Mouse (Mus musculus) intestine, embryonic 16.5 days (tissue): ENCODE measurements around the gene Gm20388. TPM values are rescaled to one million over a fixed set of nuclear protein-coding genes. Genes with fewer than 3 reads are reported as not detected.

Experiments
- ATAC-seq: fragments of 200-750 bp; cut with Nextera tagmentation; 2 replicates; pipeline ENCODE4 v1.8.0; 2017; ENCODE audit warnings: moderate TSS enrichment, moderate library complexity
- H3K27ac ChIP-seq: fragments of 300-500 bp; sonication (generic); 2 replicates; pipeline ENCODE4 v1.5.1; 2014; ENCODE audit warnings: mild to moderate bottlenecking, low read length
- H3K27me3 ChIP-seq: fragments of 300-500 bp; sonication (generic); replicated peaks from 2 replicates; pipeline ENCODE4 v1.6.1; 2014; ENCODE audit warnings: low read length, control low read depth, mixed read lengths; ENCODE audit not compliant: control insufficient read depth, insufficient read depth
- H3K36me3 ChIP-seq: fragments of 300-500 bp; sonication (generic); 2 replicates; pipeline ENCODE4 v1.6.1; 2014; ENCODE audit warnings: low read length, control low read depth; ENCODE audit not compliant: control insufficient read depth, insufficient read depth
- H3K4me1 ChIP-seq: fragments of 300-500 bp; sonication (generic); 2 replicates; pipeline ENCODE4 v1.6.1; 2014; ENCODE audit warnings: low read length, control low read depth, mixed read lengths; ENCODE audit not compliant: control insufficient read depth, insufficient read depth
- H3K4me2 ChIP-seq: fragments of 300-500 bp; sonication (generic); 2 replicates; pipeline ENCODE4 v1.6.1; 2014; ENCODE audit warnings: low read depth, low read length, control low read depth
- H3K4me3 ChIP-seq: fragments of 300-500 bp; sonication (generic); 2 replicates; pipeline ENCODE4 v1.5.1; 2014; ENCODE audit warnings: mild to moderate bottlenecking, low read length
- H3K9ac ChIP-seq: fragments of 300-500 bp; sonication (generic); 2 replicates; pipeline ENCODE4 v1.6.1; 2014; ENCODE audit warnings: low read depth, low read length
- H3K9me3 ChIP-seq: fragments of 300-500 bp; sonication (generic); 2 replicates; pipeline ENCODE4 v1.6.1; 2016; ENCODE audit warnings: low read length, control low read depth; ENCODE audit not compliant: control insufficient read depth
- WGBS: fragments of 180-500 bp; shearing (Covaris S2); extraction: QIAGEN DNeasy Blood & Tissue Kit; methylation state at CpG from one replicate; pipeline ENCODE4 v1.1.7; 2014; 5-methylcytosine and 5-hydroxymethylcytosine counted together
- polyA plus RNA-seq: library from polyadenylated mRNA; unstranded; fragments of >200 nt; fragmentation: Nextera tagmentation; extraction: Ambion mirVana; gene quantifications from 2 replicates; pipeline ENCODE4 v1.2.1, GENCODE M21; 2015

Gm20388 gene
- polyA plus RNA-seq, 1 experiment from 2014 or later = 5.8 TPM

GRCm38 (mm10) chr8:122546066-122546755 is 2635.6 kb downstream of the Gm20388 start:
- H3K9me3 ChIP-seq = no peaks in the 10 kb centered on the region
- no peak overlapping the region for H3K4me3 ChIP-seq
- peaks cover 39% of the 10 kb centered on the region for H3K4me1 ChIP-seq
- H3K27ac ChIP-seq = no peak overlapping the region; the same call in 1 of the 2 replicates
- ATAC-seq = peak; percentile 52
- 77% methylated on average over 6 of the region's 7 CpGs for WGBS
- no peak overlapping the region for H3K4me2 ChIP-seq
- H3K36me3 ChIP-seq = no peaks in the 10 kb centered on the region
- peak overlapping the region; percentile 62 for H3K9ac ChIP-seq
- H3K27me3 ChIP-seq = no peaks in the 10 kb centered on the region

GRCm38 (mm10) chr8:122546811-122547453 is 2636.3 kb downstream of the Gm20388 start:
- ATAC-seq = no peak
- H3K36me3 ChIP-seq = no peaks in the 10 kb centered on the region
- H3K4me3 ChIP-seq = peak overlapping the region; percentile 4; the same call in 1 of the 2 replicates
- 49% methylated on average over 24 of the region's 24 CpGs for WGBS
- H3K27ac ChIP-seq = peak overlapping the region; percentile 57
- H3K4me2 ChIP-seq = peak overlapping the region; percentile 30
- peak overlapping the region; percentile 62 for H3K9ac ChIP-seq
- H3K9me3 ChIP-seq = no peaks in the 10 kb centered on the region
- H3K27me3 ChIP-seq = no peaks in the 10 kb centered on the region
- peaks cover 39% of the 10 kb centered on the region for H3K4me1 ChIP-seq

- H3K4me2 ChIP-seq = no peak overlapping the region
- no peaks in the 10 kb centered on the region for H3K27me3 ChIP-seq
- ATAC-seq = no peak
- peaks cover 39% of the 10 kb centered on the region for H3K4me1 ChIP-seq
- no peaks in the 10 kb centered on the region for H3K9me3 ChIP-seq
- 26% methylated on average over 5 of the region's 5 CpGs for WGBS
- H3K9ac ChIP-seq = peak overlapping the region; percentile 20; the same call in 1 of the 2 replicates
- no peaks in the 10 kb centered on the region for H3K36me3 ChIP-seq
- H3K27ac ChIP-seq = peak overlapping the region; percentile 57
- no peak overlapping the region for H3K4me3 ChIP-seq
Observed at GRCm38 (mm10) chr8:122547815-122548214, 2637.2 kb downstream of the Gm20388 start.

GRCm38 (mm10) chr8:122548331-122548730 is 2637.7 kb downstream of the Gm20388 start:
- H3K9ac ChIP-seq = peak overlapping the region; percentile 20; the same call in 1 of the 2 replicates
- H3K4me3 ChIP-seq = no peak overlapping the region
- no peaks in the 10 kb centered on the region for H3K27me3 ChIP-seq
- ATAC-seq = no peak
- no peak overlapping the region for H3K4me2 ChIP-seq
- WGBS = 58% methylated on average over 13 of the region's 13 CpGs
- H3K27ac ChIP-seq = peak overlapping the region; percentile 57; the same call in 1 of the 2 replicates
- H3K4me1 ChIP-seq = peaks cover 39% of the 10 kb centered on the region
- no peaks in the 10 kb centered on the region for H3K9me3 ChIP-seq
- H3K36me3 ChIP-seq = no peaks in the 10 kb centered on the region

- H3K27ac ChIP-seq = no peak overlapping the region
- H3K4me2 ChIP-seq = peak overlapping the region; percentile 83; the same call in 1 of the 2 replicates
- 70% methylated on average over 3 of the region's 3 CpGs for WGBS
- no peaks in the 10 kb centered on the region for H3K9me3 ChIP-seq
- no peaks in the 10 kb centered on the region for H3K36me3 ChIP-seq
- H3K9ac ChIP-seq = 0 out of 2 replicates have a peak overlapping the region, but pooled peaks have one; percentile 85
- H3K4me1 ChIP-seq = peaks cover 39% of the 10 kb centered on the region
- ATAC-seq = no peak
- H3K4me3 ChIP-seq = 0 out of 2 replicates have a peak overlapping the region, but pooled peaks have one; percentile 1
- H3K27me3 ChIP-seq = no peaks in the 10 kb centered on the region
Observed at GRCm38 (mm10) chr8:122548891-122549439, 2638.3 kb downstream of the Gm20388 start.

GRCm38 (mm10) chr8:122550234-122550994 is 2639.8 kb downstream of the Gm20388 start:
- H3K36me3 ChIP-seq = no peaks in the 10 kb centered on the region
- peak overlapping the region; percentile 83 for H3K4me2 ChIP-seq
- peak overlapping the region; percentile 89 for H3K27ac ChIP-seq
- peak overlapping the region; percentile 85 for H3K9ac ChIP-seq
- no peaks in the 10 kb centered on the region for H3K27me3 ChIP-seq
- peak overlapping the region; percentile 71 for H3K4me3 ChIP-seq
- no peaks in the 10 kb centered on the region for H3K9me3 ChIP-seq
- 3% methylated on average over 50 of the region's 52 CpGs for WGBS
- H3K4me1 ChIP-seq = peaks cover 39% of the 10 kb centered on the region
- peak; percentile 41 for ATAC-seq

- Histone ChIP-seq H3K27me3 (no peaks in the 10 kb centered on the region), H3K9ac (peak overlapping the region; percentile 85), H3K36me3 (no peaks in the 10 kb centered on the region), H3K4me1 (peaks cover 36% of the 10 kb centered on the region), H3K4me3 (peak overlapping the region; percentile 71), H3K27ac (peak overlapping the region; percentile 89), H3K9me3 (no peaks in the 10 kb centered on the region), H3K4me2 (peak overlapping the region; percentile 83)
- 0% methylated on average over 38 of the region's 43 CpGs for WGBS
- peak; percentile 44 for ATAC-seq
Observed at GRCm38 (mm10) chr8:122550995-122551264, 2640.3 kb downstream of the Gm20388 start.

GRCm38 (mm10) chr8:122551265-122552051 is 2640.8 kb downstream of the Gm20388 start, which contains the start of gene Piezo1:
Gene Piezo1 (minus strand): TSS chr8:122551329.
- Histone ChIP-seq H3K27me3 (no peaks in the 10 kb centered on the region), H3K9me3 (no peaks in the 10 kb centered on the region), H3K9ac (peak within 1 kb of the TSS; percentile 85), H3K27ac (peak within 1 kb of the TSS; percentile 89), H3K36me3 (no peaks in the 10 kb centered on the region), H3K4me2 (peak within 1 kb of the TSS; percentile 83), H3K4me1 (peaks cover 31% of the 10 kb centered on the region), H3K4me3 (peak within 1 kb of the TSS; percentile 71)
- ATAC-seq = peak; percentile 89
- WGBS = 14% methylated on average over 39 of the region's 56 CpGs
